Mouse (Mus musculus) limb, embryonic 14.5 days (tissue): ENCODE measurements at regions not wholly inside any gene's neighbourhood (a gene's known extent, or its start where the extent isn't known, plus 50 kb on each side); places are given as distances from the start of the nearest gene placed in this dataset.

ENCODE experiments used
- ATAC-seq: fragments of 200-750 bp; cut with Nextera tagmentation; 2 replicates; pipeline ENCODE4 v1.8.0; 2017; ENCODE audit warnings: low read depth, moderate number of reproducible peaks, moderate TSS enrichment; ENCODE audit not compliant: low FRiP score
- DNase-seq: peaks from one replicate; pipeline ENCODE4 v3.0.0-alpha.2; 2015; ENCODE audit warnings: low spot score
- H3K27ac ChIP-seq: fragments of 300-500 bp; sonication (generic); replicated peaks from 2 replicates; pipeline ENCODE4 v1.5.1; 2014; ENCODE audit warnings: low read depth, mild to moderate bottlenecking, low read length, moderate library complexity, mixed read lengths
- H3K27me3 ChIP-seq: fragments of 300-500 bp; sonication (generic); 2 replicates; pipeline ENCODE4 v1.6.1; 2014; ENCODE audit warnings: low read length, mixed read lengths; ENCODE audit not compliant: control insufficient read depth, insufficient read depth
- H3K36me3 ChIP-seq: fragments of 300-500 bp; sonication (generic); 2 replicates; pipeline ENCODE4 v1.6.1; 2014; ENCODE audit warnings: mild to moderate bottlenecking, low read length, moderate library complexity, mixed read lengths; ENCODE audit not compliant: control insufficient read depth, insufficient read depth
- H3K4me1 ChIP-seq: fragments of 300-500 bp; sonication (generic); 2 replicates; pipeline ENCODE4 v1.6.1; 2014; ENCODE audit warnings: antibody characterized with exemption, low read length, mixed read lengths; ENCODE audit not compliant: control insufficient read depth, insufficient read depth
- H3K4me2 ChIP-seq: fragments of 300-500 bp; sonication (generic); replicated peaks from 2 replicates; pipeline ENCODE4 v1.6.1; 2014; ENCODE audit warnings: low read depth, mild to moderate bottlenecking, low read length, moderate library complexity; ENCODE audit not compliant: severe bottlenecking
- H3K4me3 ChIP-seq: fragments of 300-500 bp; sonication (generic); replicated peaks from 2 replicates; pipeline ENCODE4 v1.5.1; 2014; ENCODE audit warnings: low read length
- H3K9ac ChIP-seq: fragments of 300-500 bp; sonication (generic); 2 replicates; pipeline ENCODE4 v1.6.1; 2014; ENCODE audit warnings: mild to moderate bottlenecking, low read depth, low read length, moderate library complexity; ENCODE audit not compliant: severe bottlenecking
- H3K9me3 ChIP-seq: fragments of 300-500 bp; sonication (generic); 2 replicates; pipeline ENCODE4 v1.6.1; 2016; ENCODE audit warnings: low read length; ENCODE audit not compliant: control insufficient read depth
- POLR2A ChIP-seq: fragments of 200-500 bp; IDR thresholded peaks from 2 replicates; pipeline ENCODE4 v1.8.0; 2012; ENCODE audit warnings: inconsistent platforms, mild to moderate bottlenecking, moderate library complexity, borderline replicate concordance; ENCODE audit not compliant: insufficient read depth, insufficient read length; ENCODE audit errors: extremely low read depth
- WGBS: fragments of 180-500 bp; shearing (Covaris S2); extraction: QIAGEN DNeasy Blood & Tissue Kit; methylation state at CpG from one replicate; pipeline ENCODE4 v1.1.7; 2014; 5-methylcytosine and 5-hydroxymethylcytosine counted together

DNA sequence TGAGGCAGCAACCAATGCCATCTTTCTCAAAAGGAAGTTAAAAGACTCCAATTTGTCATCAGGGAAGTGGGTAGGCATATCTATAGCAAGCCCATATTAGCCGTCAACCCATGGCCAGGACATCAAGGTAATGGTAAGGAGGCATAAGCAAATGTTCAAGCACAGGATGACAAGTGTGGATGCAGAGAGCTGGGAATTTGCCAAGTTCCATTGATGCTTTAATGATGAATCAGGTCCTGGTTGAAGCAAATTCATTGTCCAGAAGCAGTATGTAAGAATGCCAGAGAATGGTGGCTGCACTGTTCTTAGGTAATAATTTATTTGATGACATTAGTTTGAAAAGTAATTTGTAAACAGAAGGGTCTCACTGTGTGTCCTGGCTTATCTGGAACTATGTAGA lies 734.8 kb downstream of the Inhba start:
- DNase-seq = no peak
- H3K9ac ChIP-seq = no peak overlapping the region
- no peak overlapping the region for H3K4me2 ChIP-seq
- H3K27me3 ChIP-seq = no peaks in the 10 kb centered on the region
- ATAC-seq = no peak
- WGBS = 89% methylated on average over 1 of the region's 1 CpGs
- H3K9me3 ChIP-seq = no peaks in the 10 kb centered on the region
- no peak overlapping the region for H3K27ac ChIP-seq
- no peak for TF ChIP-seq POLR2A
- H3K4me3 ChIP-seq = no peak overlapping the region
- no peaks in the 10 kb centered on the region for H3K4me1 ChIP-seq
- H3K36me3 ChIP-seq = no peaks in the 10 kb centered on the region

DNA sequence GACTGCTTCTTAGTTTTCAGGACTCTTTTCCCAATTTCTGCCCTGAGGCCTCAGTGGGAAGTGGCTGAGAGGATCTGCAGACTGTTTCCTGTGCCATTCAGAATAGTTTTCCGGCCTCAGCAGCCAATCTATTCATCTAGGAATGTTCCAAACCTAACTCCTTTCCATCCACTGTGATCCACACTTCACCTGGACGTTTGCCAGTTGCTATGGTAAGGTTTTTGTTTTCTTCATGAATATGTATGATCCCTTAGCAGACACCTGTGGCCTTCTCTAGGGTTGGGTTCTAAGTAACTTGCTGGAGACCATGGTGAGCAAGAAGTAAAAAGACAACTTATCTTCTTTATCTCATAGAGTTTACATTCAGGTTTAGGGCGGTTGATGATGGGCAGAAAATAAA lies 744.6 kb downstream of the Inhba start:
- H3K4me2 ChIP-seq = no peak overlapping the region
- TF ChIP-seq POLR2A = no peak
- H3K36me3 ChIP-seq = no peaks in the 10 kb centered on the region
- H3K9me3 ChIP-seq = no peaks in the 10 kb centered on the region
- no peaks in the 10 kb centered on the region for H3K27me3 ChIP-seq
- DNase-seq = no peak
- WGBS = 60% methylated on average over 3 of the region's 3 CpGs
- no peak overlapping the region for H3K9ac ChIP-seq
- no peak for ATAC-seq
- no peak overlapping the region for H3K4me3 ChIP-seq
- 0 out of 2 replicates have a peak, but pooled peaks cover 2% of the 10 kb centered on the region for H3K4me1 ChIP-seq
- no peak overlapping the region for H3K27ac ChIP-seq

DNA sequence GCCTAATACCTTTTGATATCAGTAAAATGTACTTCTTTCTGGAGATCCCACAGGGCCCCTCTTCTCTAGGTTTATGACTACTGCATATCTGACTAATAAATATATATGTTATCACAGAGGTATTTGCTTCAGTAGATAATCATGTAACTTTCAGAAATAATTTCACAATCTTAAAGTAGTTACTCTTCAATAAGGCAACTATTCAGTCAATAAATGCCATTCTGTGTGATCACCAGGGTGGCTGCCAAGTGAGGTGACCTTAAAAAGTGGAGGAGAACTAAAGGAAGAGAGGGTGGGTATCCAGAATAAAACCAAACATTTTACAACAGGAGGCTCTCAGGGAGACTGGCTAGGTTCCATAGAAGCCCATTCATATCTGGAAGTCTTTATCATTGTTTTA lies 748.4 kb downstream of the Inhba start:
- no peak for ATAC-seq
- no peak for DNase-seq
- H3K27ac ChIP-seq = no peak overlapping the region
- H3K4me3 ChIP-seq = no peak overlapping the region
- H3K4me2 ChIP-seq = no peak overlapping the region
- no peaks in the 10 kb centered on the region for H3K27me3 ChIP-seq
- no peaks in the 10 kb centered on the region for H3K36me3 ChIP-seq
- no peaks in the 10 kb centered on the region for H3K9me3 ChIP-seq
- no peak overlapping the region for H3K9ac ChIP-seq
- no peaks in the 10 kb centered on the region for H3K4me1 ChIP-seq
- TF ChIP-seq POLR2A = no peak

DNA sequence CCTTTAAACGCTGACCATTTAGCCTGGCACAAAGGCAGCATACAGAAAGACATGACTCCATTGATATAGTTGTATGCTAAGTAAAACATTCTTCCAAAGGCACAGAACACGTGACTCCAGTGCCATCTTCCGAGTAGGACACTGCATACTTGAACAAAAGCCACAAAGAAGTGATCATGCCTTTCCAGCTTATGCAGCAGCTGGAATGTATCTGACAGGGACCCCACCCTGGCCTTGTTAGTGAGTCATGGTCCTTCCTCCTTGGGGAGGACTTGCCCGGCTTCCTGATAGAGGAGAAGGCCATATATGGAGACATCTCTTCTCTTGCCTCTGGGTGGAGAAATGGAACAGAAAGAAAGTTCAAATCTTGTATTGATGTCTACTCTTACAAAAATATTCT lies 749.8 kb downstream of the Inhba start:
- Histone ChIP-seq H3K27me3 (no peaks in the 10 kb centered on the region), H3K36me3 (no peaks in the 10 kb centered on the region), H3K9me3 (no peaks in the 10 kb centered on the region), H3K9ac (no peak overlapping the region), H3K4me2 (no peak overlapping the region), H3K4me3 (no peak overlapping the region), H3K27ac (no peak overlapping the region), H3K4me1 (no peaks in the 10 kb centered on the region)
- WGBS = 87% methylated on average over 4 of the region's 4 CpGs
- no peak for DNase-seq
- ATAC-seq = no peak
- no peak for TF ChIP-seq POLR2A

DNA sequence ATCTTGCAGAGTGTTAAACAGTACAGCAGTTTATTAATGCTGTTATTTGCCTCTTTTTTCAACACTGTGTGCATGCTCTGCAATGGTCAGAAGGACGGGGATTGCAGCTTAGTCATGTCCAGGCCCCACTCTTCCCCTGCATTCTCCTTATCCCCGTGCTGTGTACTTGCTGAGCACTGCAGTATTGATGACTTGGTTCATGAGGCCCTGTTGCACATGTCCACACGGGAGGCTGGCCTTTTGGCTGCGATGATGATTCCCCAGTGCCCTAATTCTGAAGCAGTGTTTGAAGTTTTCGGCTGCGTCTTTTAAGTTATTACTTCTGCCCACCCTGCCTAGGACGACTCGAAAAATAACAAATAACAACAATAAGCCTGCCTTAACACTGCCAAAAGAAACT lies 750.7 kb downstream of the Inhba start:
- Histone ChIP-seq H3K9ac (no peak overlapping the region), H3K4me1 (no peaks in the 10 kb centered on the region), H3K4me3 (no peak overlapping the region), H3K27ac (no peak overlapping the region), H3K27me3 (no peaks in the 10 kb centered on the region), H3K36me3 (no peaks in the 10 kb centered on the region), H3K9me3 (no peaks in the 10 kb centered on the region), H3K4me2 (no peak overlapping the region)
- 70% methylated on average over 8 of the region's 8 CpGs for WGBS
- TF ChIP-seq POLR2A = no peak
- no peak for DNase-seq
- ATAC-seq = no peak

DNA sequence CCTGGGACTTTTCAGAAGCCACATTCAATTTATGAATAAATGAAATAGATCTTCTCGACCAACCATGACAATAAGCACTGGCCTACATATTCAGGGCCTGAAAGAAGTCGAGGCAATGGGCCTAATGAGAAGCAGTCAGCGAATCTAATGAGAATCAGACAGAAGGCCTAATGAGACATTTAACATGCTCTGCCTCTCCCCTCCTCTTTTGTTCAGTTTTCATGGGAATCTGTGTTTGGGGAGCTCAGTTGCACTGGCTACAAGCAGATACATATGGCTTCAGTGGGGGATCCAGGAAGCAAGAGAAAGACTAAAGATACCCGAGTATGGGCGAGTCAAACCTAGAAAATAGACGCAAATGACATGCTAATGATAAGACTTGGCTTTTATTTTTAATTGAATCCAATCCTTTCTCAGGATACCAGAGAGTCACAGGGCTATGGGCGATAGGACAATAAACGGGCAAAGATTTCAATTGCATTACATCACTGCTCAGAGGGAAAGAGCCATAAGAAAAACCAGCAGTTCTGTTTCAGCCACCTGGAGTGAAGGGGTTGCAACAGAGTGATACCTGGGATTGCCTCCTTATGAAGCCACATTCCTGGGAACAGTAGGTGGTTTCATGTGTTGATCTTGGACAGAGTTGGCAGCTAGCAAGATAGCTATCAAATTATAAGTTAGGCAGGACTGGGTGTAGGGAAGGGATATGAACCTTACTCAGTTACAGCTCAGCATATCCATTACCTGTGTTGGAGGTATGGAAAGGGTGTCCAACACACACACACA lies 751.3 kb downstream of the Inhba start:
- ATAC-seq (no peak), DNase-seq (no peak)
- no peak for TF ChIP-seq POLR2A
- Histone ChIP-seq H3K27me3 (no peaks in the 10 kb centered on the region), H3K9me3 (no peaks in the 10 kb centered on the region), H3K36me3 (no peaks in the 10 kb centered on the region), H3K9ac (no peak overlapping the region), H3K4me1 (no peaks in the 10 kb centered on the region), H3K4me3 (no peak overlapping the region), H3K27ac (no peak overlapping the region), H3K4me2 (no peak overlapping the region)
- WGBS = 58% methylated on average over 8 of the region's 8 CpGs
